Mouse (Mus musculus) ES-Bruce4 (cell line): ENCODE results near the gene Ptprg. TPM values are rescaled to one million over a fixed set of nuclear protein-coding genes. Genes with fewer than 3 reads are reported as not detected.

Experiments
- H3K27ac ChIP-seq: 2 replicates; pipeline ENCODE4 v1.5.1; 2012; ENCODE audit warnings: low read length, inconsistent platforms; ENCODE audit not compliant: insufficient read depth
- H3K27me3 ChIP-seq: 2 replicates; pipeline ENCODE4 v1.6.1; 2012; ENCODE audit warnings: mild to moderate bottlenecking, low read length, inconsistent platforms; ENCODE audit not compliant: control insufficient read depth, poor library complexity, insufficient read depth, severe bottlenecking
- H3K36me3 ChIP-seq: 2 replicates; pipeline ENCODE4 v1.6.1; 2012; ENCODE audit warnings: inconsistent platforms, mild to moderate bottlenecking, low read length, moderate library complexity; ENCODE audit not compliant: control insufficient read depth, poor library complexity, insufficient read depth, severe bottlenecking
- H3K4me1 ChIP-seq: one replicate; pipeline ENCODE4 v1.8.1; 2011; ENCODE audit warnings: low read length; ENCODE audit not compliant: control insufficient read depth, insufficient read depth
- H3K4me3 ChIP-seq: 2 replicates; pipeline ENCODE4 v1.5.1; 2011; ENCODE audit warnings: low read depth, mild to moderate bottlenecking, low read length
- H3K9ac ChIP-seq: 2 replicates; pipeline ENCODE4 v1.6.1; 2012; ENCODE audit warnings: low read depth, mild to moderate bottlenecking, inconsistent platforms; ENCODE audit not compliant: poor library complexity, severe bottlenecking
- H3K9me3 ChIP-seq: replicated peaks from 2 replicates; pipeline ENCODE4 v1.6.1; 2012; ENCODE audit warnings: mild to moderate bottlenecking, low read length, inconsistent platforms; ENCODE audit not compliant: control insufficient read depth, poor library complexity, insufficient read depth, severe bottlenecking
- CTCF ChIP-seq: IDR thresholded peaks from one replicate; pipeline ENCODE4 v1.8.1; 2011; ENCODE audit warnings: low read depth, low read length
- EP300 ChIP-seq: IDR thresholded peaks from 2 replicates; pipeline ENCODE4 v1.6.1; 2011; ENCODE audit warnings: low read depth, low read length; ENCODE audit not compliant: insufficient read depth
- POLR2A ChIP-seq: IDR thresholded peaks from one replicate; pipeline ENCODE4 v1.8.1; 2011; ENCODE audit warnings: low read length; ENCODE audit not compliant: insufficient read depth
- polyA plus RNA-seq: library from polyadenylated mRNA; stranded (reverse); fragments of >200 nt; gene quantifications from 2 replicates; pipeline ENCODE4 v1.2.4, GENCODE M21; 2011; ENCODE audit warnings: low read depth; ENCODE audit not compliant: missing spikeins, insufficient read depth, insufficient read length

Ptprg gene
- polyA plus RNA-seq, 1 experiment: 27.4 TPM

GRCm38 (mm10) chr14:12082131-12082921 is 529.0 kb downstream of the Ptprg start:
- H3K27ac ChIP-seq: no peak overlapping the region
- no peak overlapping the region for H3K4me3 ChIP-seq
- H3K9me3 ChIP-seq: no peaks in the 10 kb centered on the region
- H3K36me3 ChIP-seq: no peaks in the 10 kb centered on the region
- no peaks in the 10 kb centered on the region for H3K4me1 ChIP-seq
- no peaks in the 10 kb centered on the region for H3K27me3 ChIP-seq
- TF ChIP-seq EP300: no peak
- no peak for TF ChIP-seq POLR2A
- TF ChIP-seq CTCF: no peak
- no peak overlapping the region for H3K9ac ChIP-seq

DNA sequence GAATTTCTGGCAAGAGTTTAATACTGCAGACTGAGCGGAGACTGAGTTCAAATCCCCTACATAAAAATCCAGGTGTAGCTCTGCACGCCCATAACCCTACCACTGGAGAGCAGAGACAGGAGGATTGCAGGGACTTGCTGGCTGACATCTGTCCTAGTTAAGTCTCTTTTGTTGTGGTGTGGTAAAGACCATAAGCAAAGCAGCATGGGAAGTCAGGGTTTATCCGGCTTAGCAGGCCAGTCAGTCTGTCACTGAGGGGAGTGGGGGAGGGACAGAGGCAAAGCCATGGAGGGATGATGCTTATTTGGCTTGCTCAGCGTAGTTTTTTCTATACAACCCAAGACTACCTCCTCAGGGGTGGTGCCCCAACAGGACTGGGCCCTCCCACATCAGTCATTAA is 530.7 kb downstream of the Ptprg start:
- Histone ChIP-seq H3K9me3 (no peaks in the 10 kb centered on the region), H3K4me3 (no peak overlapping the region), H3K36me3 (no peaks in the 10 kb centered on the region), H3K27ac (no peak overlapping the region), H3K27me3 (no peaks in the 10 kb centered on the region), H3K4me1 (no peaks in the 10 kb centered on the region), H3K9ac (no peak overlapping the region)
- TF ChIP-seq POLR2A (no peak), CTCF (no peak)

GRCm38 (mm10) chr14:12085078-12085477 is 531.7 kb downstream of the Ptprg start:
- Histone ChIP-seq H3K4me3 (no peak overlapping the region), H3K36me3 (no peaks in the 10 kb centered on the region), H3K9me3 (no peaks in the 10 kb centered on the region), H3K9ac (no peak overlapping the region), H3K27ac (no peak overlapping the region), H3K4me1 (no peaks in the 10 kb centered on the region), H3K27me3 (no peaks in the 10 kb centered on the region)
- no peak for TF ChIP-seq EP300
- TF ChIP-seq POLR2A: no peak
- no peak for TF ChIP-seq CTCF

DNA sequence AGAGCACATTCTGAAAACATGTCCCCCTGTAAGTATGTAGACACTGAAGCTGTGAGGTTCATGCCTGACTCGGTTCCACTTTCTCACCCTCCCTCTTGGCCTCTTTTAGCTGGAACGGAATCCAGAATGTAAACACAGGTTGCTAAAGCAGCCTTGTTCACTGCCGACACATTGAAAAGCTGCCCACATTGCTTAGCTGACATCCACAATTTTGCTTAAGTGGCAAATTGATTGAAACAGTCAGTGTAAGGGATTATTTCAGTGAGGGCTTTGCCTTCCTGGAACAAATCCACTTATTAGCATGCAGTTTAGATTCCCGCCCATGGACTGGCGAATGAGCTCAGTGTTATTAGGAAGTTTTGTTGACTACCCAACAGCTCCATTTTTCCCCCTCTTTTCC is 532.8 kb downstream of the Ptprg start:
- no peaks in the 10 kb centered on the region for H3K27me3 ChIP-seq
- no peak overlapping the region for H3K9ac ChIP-seq
- H3K4me1 ChIP-seq: no peaks in the 10 kb centered on the region
- no peak overlapping the region for H3K4me3 ChIP-seq
- TF ChIP-seq EP300 (no peak), POLR2A (no peak), CTCF (no peak)
- no peak overlapping the region for H3K27ac ChIP-seq
- H3K36me3 ChIP-seq: no peaks in the 10 kb centered on the region
- H3K9me3 ChIP-seq: no peaks in the 10 kb centered on the region

DNA sequence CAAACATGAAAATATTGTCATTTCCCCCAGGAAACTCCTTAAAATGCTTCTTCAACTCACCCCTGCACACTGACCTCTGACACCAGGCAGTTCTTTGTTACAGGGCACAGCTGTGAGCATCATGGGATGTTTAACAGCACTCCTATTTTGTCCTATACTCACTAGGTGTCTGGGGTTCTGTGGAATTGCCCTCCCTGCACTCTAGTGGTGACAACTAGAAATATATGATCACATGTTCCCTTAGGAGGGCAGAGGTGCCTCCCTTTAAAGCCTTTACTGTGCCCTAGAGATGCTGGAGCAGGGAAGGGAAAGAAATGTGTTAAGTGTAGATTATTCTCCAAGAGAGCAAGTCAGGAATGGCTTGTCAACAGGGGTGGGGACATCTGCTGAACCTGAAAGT is 536.6 kb downstream of the Ptprg start:
- H3K36me3 ChIP-seq: no peaks in the 10 kb centered on the region
- H3K27ac ChIP-seq: no peak overlapping the region
- H3K4me3 ChIP-seq: no peak overlapping the region
- TF ChIP-seq EP300 (no peak), CTCF (no peak), POLR2A (no peak)
- H3K27me3 ChIP-seq: no peaks in the 10 kb centered on the region
- H3K4me1 ChIP-seq: no peaks in the 10 kb centered on the region
- H3K9ac ChIP-seq: no peak overlapping the region
- H3K9me3 ChIP-seq: no peaks in the 10 kb centered on the region

GRCm38 (mm10) chr14:12091730-12092129 is 538.4 kb downstream of the Ptprg start:
- H3K4me1 ChIP-seq: no peaks in the 10 kb centered on the region
- H3K4me3 ChIP-seq: no peak overlapping the region
- no peaks in the 10 kb centered on the region for H3K36me3 ChIP-seq
- H3K9ac ChIP-seq: no peak overlapping the region
- no peak overlapping the region for H3K27ac ChIP-seq
- TF ChIP-seq EP300 (no peak), POLR2A (no peak), CTCF (no peak)
- no peaks in the 10 kb centered on the region for H3K27me3 ChIP-seq
- no peaks in the 10 kb centered on the region for H3K9me3 ChIP-seq
